Mouse (Mus musculus): ENCODE results near the gene Sbsn.
A peak's percentile ranks its signal among the peaks of the same experiment; 100 is the strongest.
"Not testable (repeated sequence)": the region's sequence is repeated elsewhere in the genome, so short reads cannot be mapped to it uniquely, and the experiment has no call there.

The Sbsn gene

DNA sequence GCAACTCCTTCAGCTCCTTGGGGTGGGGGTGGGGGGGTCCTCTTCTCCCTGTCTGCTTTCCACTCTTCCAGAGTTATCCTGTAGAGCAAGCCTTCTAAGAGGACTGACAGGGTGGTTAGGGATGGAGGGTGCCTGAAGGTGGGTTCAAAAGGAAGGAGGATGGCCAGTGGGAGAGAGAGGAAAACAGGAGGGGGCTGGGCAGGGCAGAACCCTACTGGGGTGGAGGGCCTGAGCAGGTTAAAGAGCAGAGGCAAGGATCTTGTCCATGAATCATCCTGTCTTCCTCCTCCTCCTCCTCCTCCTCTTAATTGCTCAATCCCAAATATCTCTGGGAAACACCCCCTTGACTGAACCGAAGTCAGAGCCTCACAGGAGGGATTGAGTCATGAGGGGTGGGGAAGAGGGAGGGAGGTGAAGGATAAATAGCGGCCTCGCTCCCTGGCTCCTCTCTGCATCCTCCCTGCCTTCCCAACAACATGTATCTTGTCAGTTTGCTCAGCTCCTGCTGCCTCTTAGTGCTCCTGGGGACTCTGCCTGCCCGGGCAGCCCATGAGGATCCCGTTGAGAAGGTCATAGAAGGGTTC is at the start of gene Sbsn:
Gene Sbsn, plus strand, starts transcription at position 386 of the 584 bp plus-strand sequence.
- DNase-seq (ENCODE audit: low read depth), result no peak

DNA sequence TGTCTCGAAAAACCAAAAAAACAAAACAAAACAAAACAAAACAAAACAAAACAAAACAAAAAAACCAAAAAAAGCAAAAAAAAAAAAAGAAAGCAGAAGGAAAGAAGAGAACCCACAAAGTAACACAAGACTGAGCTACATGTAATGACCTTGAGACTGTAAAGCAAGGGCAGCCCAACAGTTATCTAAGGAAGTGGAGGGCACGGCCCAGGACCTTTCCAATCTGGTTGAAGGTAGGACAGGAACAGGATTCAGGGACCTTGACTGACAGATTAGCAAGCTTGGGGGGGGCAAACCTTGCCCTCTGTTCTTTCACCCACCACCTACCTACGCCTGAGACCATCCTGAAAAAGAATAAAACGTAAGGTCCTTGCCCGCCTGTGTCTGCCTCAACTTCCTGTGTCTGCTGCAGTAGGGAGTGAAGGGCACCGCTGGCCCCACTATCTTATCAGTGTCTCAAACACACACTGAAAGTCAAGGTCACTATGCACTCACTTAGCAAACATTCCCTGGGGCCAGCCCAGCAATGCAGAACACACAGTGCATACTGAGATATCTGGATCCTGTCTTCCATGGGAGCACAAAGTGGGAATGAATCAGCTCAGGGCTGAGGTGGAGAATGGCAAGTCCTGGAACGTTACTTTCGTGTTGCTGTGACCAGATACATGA is 44.9 kb upstream of the Sbsn start:
- DNase-seq (ENCODE audit: low read depth), result no peak

DNA sequence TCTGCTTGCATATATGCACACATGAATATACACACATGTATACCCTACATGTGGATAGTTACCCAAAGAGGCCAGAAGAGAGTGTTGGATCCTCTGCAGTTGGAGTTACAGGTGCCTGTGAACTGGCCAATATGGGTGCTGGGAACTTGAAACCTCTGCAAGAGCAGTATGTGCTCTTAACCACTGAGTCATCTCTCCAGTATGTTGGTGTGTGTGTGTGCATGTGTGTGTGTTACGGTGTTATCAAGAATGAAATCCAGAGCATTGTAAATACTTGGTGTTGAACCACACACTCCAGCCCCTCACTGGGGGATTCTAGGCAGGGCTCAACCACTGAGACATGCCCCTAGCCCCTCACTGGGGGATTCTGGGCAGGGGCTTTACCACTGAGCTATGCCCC is 43.8 kb upstream of the Sbsn start:
- DNase-seq (ENCODE audit: low read depth), result no peak

DNA sequence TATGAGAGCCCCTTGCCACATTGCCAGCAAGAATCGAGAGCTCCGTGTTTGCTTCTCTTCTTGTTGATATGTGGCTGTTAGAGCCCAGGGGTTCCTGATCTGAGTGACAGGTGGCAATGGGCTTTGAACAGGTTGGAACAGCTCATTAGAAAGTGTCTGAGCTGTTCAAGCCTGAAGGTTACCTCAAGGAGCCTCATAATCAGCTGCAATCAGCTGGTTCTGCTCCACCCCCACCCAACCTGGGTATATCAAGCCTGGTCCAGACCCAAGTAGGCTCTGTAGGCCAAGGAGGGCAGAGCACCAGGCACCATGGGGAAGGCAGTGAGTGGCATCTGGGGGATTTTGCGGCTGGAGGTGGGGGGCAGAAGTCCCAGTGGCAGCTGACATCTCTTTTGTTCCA is 39.3 kb upstream of the Sbsn start, which contains the start of gene Atp4a:
Gene Atp4a, plus strand, starts transcription at position 268 of the 400 bp plus-strand sequence.
- no peak for DNase-seq (ENCODE audit: low read depth)

DNA sequence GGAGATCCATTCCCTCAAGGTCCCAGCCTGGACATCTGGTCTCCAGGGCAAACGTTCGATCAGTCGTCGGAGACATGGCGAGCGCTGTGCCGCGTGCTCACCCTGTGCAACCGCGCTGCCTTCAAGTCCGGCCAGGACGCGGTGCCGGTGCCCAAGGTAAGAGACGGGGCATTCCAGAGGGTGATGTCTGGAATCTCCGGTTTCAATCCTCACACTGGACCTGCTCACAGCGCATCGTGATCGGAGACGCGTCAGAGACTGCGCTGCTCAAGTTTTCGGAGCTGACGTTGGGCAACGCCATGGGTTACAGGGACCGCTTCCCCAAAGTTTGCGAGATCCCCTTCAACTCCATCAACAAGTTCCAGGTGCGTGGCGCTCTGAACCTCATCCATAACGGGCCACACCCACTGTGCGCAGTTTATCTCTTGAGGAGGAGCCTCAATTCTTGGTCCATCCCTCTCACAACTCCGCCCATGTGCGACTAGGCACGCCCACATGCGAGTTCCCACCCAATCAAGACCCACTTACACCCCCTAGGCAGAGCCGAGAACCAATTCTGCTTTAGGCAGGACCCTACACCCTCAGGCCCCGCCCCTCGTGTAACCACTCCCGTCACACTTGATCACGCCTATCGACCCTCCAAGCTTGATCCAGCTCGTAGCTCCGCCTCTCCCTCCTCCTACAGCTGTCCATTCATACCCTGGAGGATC is 34.1 kb upstream of the Sbsn start:
- peak; percentile 49 for DNase-seq (ENCODE audit: low read depth)

DNA sequence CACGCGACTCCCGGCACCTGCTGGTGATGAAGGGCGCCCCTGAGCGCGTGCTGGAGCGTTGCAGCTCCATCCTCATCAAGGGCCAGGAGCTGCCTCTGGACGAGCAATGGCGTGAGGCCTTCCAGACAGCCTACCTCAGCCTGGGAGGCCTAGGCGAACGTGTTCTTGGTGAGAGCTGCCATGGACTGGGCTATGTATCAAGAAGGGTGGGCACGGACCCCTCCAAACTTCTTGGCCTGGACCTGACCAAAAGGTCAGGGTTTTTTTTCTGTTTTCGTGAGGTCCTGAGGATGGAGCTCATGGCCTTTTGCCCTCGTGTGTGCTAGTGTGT is 33.6 kb upstream of the Sbsn start:
- DNase-seq (ENCODE audit: low read depth), result no peak

DNA sequence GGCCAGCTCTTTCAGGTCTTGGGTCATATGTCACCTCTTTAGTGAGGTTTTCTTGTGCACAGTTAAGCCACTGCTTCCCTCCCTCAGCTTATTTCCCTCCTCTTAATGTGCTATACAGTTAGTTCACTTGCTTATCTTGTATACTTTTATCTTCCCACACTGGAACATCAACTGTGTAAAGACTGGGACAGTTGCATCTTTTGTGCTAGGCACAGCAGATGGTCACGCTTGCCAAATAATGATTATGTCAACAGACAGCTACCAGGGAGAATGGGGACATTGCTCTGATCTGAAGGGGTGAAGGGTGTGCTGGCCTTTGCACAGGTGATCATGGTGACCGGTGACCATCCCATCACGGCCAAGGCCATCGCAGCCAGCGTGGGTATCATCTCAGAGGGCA is 31.6 kb upstream of the Sbsn start:
- no peak for DNase-seq (ENCODE audit: low read depth)

DNA sequence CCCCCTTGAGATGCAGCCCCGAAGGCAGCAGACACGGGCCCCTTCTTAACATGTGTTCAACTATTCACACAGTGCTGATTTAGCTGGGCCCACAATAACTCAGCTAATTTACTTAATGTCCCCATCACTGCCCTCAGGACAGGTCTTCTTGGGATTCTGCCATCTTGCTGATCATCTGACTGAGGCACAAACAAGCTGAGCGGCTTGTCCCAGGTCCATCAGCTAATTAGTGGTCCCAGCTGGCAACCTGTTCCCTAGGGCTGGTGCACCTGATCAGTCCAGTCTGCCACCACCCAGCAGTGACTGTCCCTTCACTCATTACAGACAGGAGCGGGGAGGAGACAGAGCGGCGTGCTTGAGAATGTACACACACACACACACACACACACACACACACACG is 30.0 kb upstream of the Sbsn start:
- DNase-seq (ENCODE audit: low read depth), result no peak

DNA sequence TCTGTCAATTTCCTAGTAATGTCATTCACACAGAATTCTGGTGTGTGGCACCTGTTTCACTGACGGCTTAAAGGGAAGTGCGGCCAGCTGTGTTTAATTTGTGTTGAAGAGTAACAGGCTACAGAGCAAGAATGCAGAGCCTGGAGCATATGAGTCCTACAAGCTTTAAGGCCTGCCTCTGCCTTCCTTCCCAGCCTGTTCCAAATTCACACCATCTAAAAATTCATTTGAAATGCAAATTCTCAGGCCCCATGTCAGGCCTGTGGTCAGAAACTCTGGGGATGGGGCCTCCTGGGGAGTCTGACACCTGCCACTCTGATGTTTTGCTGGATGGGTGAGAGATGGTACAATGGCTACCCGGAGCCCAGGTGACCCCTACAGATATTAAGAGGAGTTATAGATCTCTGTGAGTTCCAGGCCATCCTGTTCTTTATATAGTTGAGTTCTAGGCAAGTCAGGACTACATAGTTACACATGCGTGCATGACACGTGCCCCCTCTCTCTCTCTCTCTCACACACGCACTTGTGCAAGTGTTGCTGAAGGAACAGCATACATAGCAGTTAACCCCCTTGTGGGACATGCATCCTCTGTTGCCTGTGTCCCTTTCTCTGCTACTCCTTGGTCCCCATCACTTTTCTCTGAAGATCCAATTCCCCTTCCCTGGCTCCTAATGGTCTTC is 27.9 kb upstream of the Sbsn start:
- DNase-seq (ENCODE audit: low read depth), result no peak

DNA sequence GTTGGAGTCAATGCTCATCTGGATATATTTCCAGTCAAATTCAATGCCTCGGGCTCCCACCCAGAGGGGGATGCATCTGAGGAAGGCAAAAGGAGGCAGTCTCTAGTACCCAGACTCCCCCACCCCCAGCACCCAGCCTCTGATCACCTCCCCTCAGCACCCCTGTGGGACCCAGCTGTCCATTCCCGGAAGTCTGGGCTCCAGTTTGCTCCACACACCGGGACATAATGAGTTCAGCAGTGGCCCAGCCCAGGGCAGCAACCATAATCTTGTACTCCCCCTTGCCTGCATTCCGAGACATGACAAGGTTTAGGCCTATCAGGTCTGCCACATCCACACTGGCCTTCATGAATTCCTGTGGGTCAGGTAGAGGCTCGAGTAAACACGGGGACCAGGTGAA is 23.1 kb upstream of the Sbsn start:
- no peak for DNase-seq (ENCODE audit: low read depth)

DNA sequence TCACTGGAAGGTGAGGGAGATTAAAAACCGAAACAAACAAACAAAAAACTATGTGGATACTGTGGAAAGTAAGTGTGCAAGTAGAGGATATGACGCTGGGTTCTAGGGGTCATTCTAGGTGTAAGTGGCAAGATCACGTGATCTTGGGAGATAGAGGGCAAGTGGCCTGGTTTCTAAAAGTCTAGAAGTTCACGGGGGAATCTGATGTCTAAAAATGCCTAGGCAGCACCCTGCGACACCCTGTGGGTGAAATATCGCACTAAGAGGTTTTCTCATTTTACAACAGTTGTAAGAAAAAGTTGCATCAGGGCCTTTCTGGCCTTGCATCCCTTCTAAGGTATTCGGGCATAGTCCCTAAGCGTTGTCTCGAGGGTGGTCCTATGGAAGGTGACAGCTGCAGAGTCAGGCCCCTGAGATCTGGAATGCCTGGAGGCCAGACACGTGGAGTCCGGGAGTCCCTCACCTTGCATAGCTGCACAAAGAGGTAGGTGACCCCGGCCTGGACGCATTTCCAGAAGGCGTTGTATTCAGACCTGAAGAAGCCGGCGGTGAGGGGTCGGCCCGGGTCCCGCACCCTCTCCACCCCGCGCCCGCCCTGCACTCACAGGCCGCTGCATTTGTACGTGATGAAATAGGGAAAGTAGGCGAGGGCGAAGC is 22.4 kb upstream of the Sbsn start:
- DNase-seq (ENCODE audit: low read depth), result no peak

DNA sequence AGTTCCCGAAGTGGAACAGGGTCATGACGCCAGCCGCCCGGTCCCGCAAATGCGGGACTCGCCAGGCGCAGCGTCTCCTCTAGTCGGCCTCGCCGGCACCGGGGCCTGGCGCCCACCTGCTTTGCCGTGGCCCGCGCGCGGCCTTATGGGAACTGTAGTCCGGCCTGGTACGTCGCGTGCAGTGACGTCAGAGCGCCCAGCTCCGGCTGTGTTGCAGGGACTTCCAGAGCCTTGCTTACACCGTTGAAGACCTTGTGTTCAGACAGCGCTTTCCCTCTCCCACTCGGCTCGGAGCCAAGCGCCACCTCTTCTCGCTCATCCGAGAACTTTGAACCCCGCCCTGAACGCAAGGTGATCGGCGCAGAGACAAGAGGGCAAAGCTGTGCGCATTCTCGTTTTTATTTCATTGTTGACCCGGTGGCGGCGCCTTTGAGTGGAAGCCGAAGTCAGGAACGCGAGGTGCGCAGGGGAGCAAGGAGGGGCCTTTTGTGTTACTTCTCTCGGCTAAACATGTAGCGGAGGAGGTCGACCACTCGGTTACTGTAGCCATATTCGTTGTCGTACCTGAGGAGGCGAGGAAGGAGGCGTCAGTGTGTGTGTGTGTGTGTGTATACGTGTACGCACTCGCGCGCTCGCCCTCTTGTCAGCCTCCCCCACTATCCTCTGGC is 21.7 kb upstream of the Sbsn start, which contains the start of gene Tmem147:
Gene Tmem147, minus strand, starts transcription at position 145 of the 668 bp plus-strand sequence.
- DNase-seq (ENCODE audit: low read depth), result peak; percentile 95

DNA sequence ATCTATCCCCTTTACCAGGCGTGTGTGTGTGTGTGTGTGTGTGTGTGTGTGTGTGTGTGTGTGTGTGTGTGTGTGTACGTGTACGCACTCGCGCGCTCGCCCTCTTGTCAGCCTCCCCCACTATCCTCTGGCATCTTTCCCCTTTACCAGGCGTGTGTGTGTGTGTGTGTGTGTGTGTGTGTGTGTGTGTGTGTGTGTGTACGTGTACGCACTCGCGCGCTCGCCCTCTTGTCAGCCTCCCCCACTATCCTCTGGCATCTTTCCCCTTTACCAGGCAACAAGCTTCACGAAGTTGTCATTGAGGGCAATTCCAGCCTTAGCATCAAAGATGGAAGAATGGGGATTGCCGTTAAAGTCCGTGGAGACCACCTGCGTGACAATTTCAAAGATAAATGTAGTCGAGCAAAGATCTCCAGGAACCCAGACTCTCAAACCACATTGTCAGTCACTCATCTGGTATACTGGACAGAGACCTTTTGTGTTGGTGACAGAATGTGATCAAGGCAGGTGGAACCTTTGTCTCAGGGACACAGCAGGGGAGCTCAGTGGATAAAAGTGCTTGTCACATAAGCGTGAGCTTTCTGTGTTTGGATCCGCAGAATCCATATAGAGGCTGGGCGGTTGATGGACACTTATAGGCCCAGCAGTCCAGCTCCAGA is 21.1 kb upstream of the Sbsn start:
- peak; percentile 43 for DNase-seq (ENCODE audit: low read depth)

DNA sequence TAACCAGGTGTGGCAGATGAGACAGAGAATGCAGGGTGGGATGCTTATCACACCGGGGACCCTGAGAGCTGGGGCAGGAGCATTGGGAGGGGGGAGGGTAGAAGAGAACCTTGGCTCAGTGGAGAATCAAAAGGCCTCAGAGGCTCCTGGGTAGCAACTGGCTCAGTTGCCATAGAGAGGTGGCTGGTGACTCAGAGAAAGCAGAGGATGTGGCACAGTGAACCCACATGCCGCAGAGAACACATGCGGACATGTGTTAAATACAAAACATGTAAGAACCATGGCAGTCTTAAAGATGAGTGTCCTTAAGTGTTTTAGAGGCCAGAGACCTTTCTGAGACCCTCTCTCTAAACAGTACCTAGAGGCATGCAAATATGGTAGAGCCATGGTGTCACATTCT is 15.1 kb upstream of the Sbsn start:
- DNase-seq (ENCODE audit: low read depth), result no peak

DNA sequence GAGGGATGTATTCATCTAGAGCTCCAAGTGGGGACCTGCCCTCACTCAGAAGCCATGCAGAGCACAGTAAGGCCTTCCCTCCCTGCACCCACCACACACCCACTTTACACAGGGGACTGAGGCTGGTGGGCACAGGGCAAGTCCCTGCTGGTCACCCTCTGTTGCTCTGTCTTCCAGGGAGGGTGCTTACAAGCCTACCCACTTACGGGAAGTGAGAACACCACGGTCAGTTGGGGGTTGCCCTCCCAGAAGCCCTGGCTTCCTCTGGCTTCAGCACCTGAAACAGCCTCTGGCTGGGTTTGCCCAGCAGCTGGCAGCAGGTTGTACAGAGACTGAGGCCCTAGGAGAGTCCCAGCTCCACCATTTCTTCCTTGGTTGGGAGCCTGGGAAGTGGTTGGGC is 8.7 kb upstream of the Sbsn start:
- DNase-seq (ENCODE audit: low read depth), result not testable (repeated sequence)

DNA sequence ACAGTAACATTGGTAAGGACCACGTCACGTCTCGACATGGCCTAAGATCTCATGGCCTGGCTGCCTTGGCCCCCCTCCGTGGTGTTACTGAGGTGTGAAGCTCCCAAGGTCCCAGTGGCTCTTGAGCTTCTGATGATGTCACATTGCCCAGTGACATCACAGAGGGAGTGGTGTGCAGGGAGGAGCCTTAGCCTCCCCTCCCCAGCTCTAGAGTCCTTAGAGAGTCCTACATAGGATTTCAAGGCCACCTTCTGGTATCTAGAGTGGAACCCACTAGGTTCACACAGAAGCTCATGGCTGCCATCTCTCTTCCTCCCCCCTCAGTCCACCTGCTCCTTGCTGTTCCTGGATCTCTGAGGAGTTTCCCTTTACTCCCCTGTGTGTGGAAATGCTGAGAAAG is 7.7 kb upstream of the Sbsn start, which contains the start of gene Gapdhs:
Gene Gapdhs, minus strand, starts transcription at position 65 of the 400 bp plus-strand sequence.
- not testable (repeated sequence) for DNase-seq (ENCODE audit: low read depth)

DNA sequence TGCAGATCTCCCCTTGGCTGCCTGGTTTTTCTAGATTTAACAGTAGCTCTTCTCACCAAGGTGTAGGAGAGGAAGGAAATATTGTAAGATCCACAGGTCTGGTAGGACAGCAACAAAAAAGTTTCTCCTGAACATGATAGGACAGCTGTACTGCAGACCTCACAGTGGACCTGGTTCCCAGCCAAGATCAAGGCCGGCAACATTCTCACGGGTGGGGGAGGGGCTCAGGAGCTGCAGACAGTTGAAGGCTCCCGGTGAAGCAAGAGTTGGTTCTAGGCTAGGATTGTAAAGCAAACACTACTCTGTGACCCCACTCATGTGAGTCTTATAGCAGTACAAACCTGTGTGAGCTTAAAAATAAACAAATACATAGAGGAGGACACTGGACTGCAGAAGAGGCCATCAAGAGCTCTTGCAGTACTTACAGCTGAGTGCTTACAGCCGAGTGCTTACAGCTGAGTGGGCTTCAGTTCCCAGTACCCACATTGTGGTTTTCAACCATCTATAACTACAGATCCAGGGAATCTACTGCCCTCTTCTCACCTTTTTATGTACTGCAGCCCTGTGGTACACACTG is 7.2 kb upstream of the Sbsn start:
- no peak for DNase-seq (ENCODE audit: low read depth)

DNA sequence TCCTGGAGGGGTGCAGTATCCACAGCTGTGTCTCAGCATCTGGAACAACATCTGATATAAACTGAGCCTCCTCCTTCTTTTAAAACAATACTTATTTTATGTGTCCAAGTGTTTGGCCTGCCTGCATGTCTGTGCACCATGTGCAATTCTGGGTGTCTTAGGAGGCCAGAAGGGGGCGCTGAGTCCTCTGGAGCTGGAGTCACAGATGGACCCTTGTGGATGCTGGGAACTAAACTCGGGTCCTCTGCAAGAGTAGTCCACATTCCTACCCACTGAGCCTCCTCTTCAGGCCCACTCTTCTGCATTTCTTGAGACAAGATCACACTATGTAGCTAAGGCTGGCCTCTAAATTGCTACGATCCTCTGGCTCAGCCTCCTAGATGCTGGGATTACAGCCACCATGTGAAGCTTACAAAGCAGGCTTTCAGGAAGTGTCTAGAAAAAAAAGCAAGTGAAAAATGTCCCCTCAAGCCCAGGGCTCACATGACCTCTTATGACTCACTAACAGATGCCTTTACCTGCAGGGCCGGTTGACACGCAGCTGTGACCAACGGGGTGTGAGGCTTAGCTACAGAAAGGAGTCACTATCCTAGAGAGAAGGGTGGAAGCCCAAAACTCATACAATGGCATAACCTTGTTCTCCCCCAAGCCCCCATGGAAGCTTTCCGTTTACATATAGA is 3.6 kb upstream of the Sbsn start:
- DNase-seq (ENCODE audit: low read depth), result no peak

DNA sequence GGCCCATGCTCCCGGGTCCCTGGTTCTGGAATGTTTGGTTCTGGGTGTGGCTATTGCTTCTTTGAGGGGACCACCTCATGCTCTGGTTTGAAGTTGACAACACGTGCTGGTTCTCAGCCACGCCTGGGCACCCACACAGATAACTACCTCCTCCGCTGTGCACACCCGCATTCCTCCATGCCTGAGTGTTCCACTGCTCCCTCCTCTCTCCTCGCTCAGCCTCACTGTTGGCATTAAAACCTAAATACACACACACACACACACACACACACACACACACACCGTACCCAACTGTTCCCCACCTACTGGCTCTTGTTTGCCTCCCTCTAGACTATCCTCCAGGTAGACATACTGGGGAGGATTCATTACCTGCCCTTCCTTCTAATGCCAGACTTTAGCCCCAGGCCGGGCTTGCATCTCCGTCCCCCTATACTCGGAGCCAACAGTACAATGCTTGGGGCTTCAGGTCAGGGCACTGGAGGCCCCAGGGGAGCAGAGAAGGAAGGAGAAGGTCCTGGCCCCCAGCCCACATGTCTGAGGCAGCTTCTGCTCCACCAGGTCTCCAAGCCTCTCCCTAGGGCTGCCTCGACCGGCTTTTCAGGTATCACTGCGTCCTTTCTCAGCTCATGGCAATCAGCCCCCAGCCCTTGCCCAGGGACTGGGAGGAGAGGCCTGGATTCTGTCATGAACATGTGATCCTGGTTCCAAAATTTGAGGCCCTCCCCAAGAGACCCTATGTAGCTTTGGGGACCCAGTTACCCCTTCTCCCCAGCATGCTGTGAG is 1.3 kb upstream of the Sbsn start:
- no peak for DNase-seq (ENCODE audit: low read depth)

All from naive thymus-derived CD4-positive, alpha-beta T cell, adult 2 months (primary cell).